ENCODE assay signal across 8 mouse cellular contexts in the genomic region with DNA sequence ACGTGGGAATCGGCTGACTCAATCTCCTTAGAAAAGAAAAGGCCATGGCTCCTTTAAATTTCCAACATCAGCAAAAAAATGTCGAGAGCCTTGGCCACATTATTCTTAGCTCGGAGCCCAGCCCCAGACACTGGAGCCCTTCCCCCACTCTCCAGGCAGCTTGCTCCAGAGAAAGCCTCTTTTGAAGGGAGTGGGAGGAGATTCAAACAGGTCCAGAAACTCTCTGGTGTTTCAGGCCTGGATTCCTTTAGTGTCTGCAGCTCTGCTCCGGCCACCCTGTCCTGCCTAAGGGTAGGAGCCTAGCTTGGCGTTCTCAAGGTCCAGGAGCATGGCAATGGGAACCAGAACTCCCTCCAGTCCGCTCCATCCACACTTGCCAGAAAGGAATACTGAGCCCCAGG. TPM values are rescaled to one million over a fixed set of nuclear protein-coding genes. Genes with fewer than 3 reads are reported as not detected.
DNase-seq lines count a peak whose midpoint lies in the region; ATAC-seq lines count a peak whose summit lies in the region.

No protein-coding gene starts in this region.

- H3K36me3 ChIP-seq in forebrain, embryonic 11.5 days (ENCODE audit: control insufficient read depth, insufficient read depth, low read length): no peaks in the 10 kb centered on the region
- peaks cover under 1% of the 10 kb centered on the region; the same call in 1 of the 2 replicates for H3K36me3 ChIP-seq in heart, embryonic 12.5 days
- H3K36me3 ChIP-seq in kidney, embryonic 15.5 days: no peaks in the 10 kb centered on the region
- H3K36me3 ChIP-seq in limb, embryonic 15.5 days: no peaks in the 10 kb centered on the region

- H3K4me3 ChIP-seq in forebrain, embryonic 11.5 days (ENCODE audit: low read depth, low read length): no peak overlapping the region
- H3K4me3 ChIP-seq in heart, embryonic 12.5 days: peak overlapping the region; percentile 26; the same call in 1 of the 2 replicates
- H3K4me3 ChIP-seq in kidney, embryonic 15.5 days (replicated peaks): peak overlapping the region; percentile 11; the same call in 1 of the 2 replicates
- peak overlapping the region; percentile 22 for H3K4me3 ChIP-seq in limb, embryonic 15.5 days

- peak; percentile 77 for DNase-seq in adrenal gland, postnatal 25 days
- DNase-seq in forebrain, embryonic 11.5 days (ENCODE audit: low spot score): peak; percentile 86
- peak; percentile 70 for DNase-seq in neural tube, embryonic 10.5 days (ENCODE audit: extremely low spot score, low spot score)
- DNase-seq in urinary bladder, postnatal 25 days (ENCODE audit: low spot score): peak; percentile 63
- no peak for DNase-seq in B cell, adult 2 months

- H3K9me3 ChIP-seq in forebrain, embryonic 11.5 days (ENCODE audit: control insufficient read depth, low read length): no peaks in the 10 kb centered on the region
- H3K9me3 ChIP-seq in heart, embryonic 12.5 days (replicated peaks): no peaks in the 10 kb centered on the region
- no peaks in the 10 kb centered on the region for H3K9me3 ChIP-seq in kidney, embryonic 15.5 days (replicated peaks)
- H3K9me3 ChIP-seq in limb, embryonic 15.5 days: no peaks in the 10 kb centered on the region

- H3K9ac ChIP-seq in forebrain, embryonic 11.5 days (ENCODE audit: low read length): peak overlapping the region; percentile 44
- H3K9ac ChIP-seq in heart, embryonic 12.5 days: peak overlapping the region; percentile 62
- peak overlapping the region; percentile 15; the same call in 1 of the 2 replicates for H3K9ac ChIP-seq in kidney, embryonic 15.5 days
- no peak overlapping the region; the same call in 1 of the 2 replicates for H3K9ac ChIP-seq in limb, embryonic 15.5 days

- peak overlapping the region; percentile 24; the same call in 1 of the 2 replicates for H3K4me2 ChIP-seq in forebrain, embryonic 11.5 days (ENCODE audit: low read depth, low read length, severe bottlenecking)
- H3K4me2 ChIP-seq in heart, embryonic 12.5 days: peak overlapping the region; percentile 59
- H3K4me2 ChIP-seq in kidney, embryonic 15.5 days: peak overlapping the region; percentile 48
- H3K4me2 ChIP-seq in limb, embryonic 15.5 days: peak overlapping the region; percentile 43

- no peaks in the 10 kb centered on the region for H3K27me3 ChIP-seq in forebrain, embryonic 11.5 days (ENCODE audit: control insufficient read depth, insufficient read depth, low read length)
- no peaks in the 10 kb centered on the region for H3K27me3 ChIP-seq in heart, embryonic 12.5 days (replicated peaks)
- H3K27me3 ChIP-seq in kidney, embryonic 15.5 days: no peaks in the 10 kb centered on the region
- H3K27me3 ChIP-seq in limb, embryonic 15.5 days: no peaks in the 10 kb centered on the region

- peaks cover 53% of the 10 kb centered on the region for H3K4me1 ChIP-seq in forebrain, embryonic 11.5 days (replicated peaks; ENCODE audit: control insufficient read depth, insufficient read depth, low read length)
- H3K4me1 ChIP-seq in heart, embryonic 12.5 days (replicated peaks): peaks cover 65% of the 10 kb centered on the region
- peaks cover 71% of the 10 kb centered on the region for H3K4me1 ChIP-seq in kidney, embryonic 15.5 days
- peaks cover 66% of the 10 kb centered on the region for H3K4me1 ChIP-seq in limb, embryonic 15.5 days

- ATAC-seq in forebrain, embryonic 11.5 days (replicated peaks; ENCODE audit: low FRiP score): peak; percentile 31; the same call in 1 of the 2 replicates
- no peak for ATAC-seq in heart, embryonic 12.5 days (ENCODE audit: insufficient number of reproducible peaks, low FRiP score)
- 0 out of 2 replicates have a peak, but pooled peaks have one; percentile 11 for ATAC-seq in kidney, embryonic 15.5 days (replicated peaks; ENCODE audit: low FRiP score)
- no peak for ATAC-seq in limb, embryonic 15.5 days (ENCODE audit: insufficient number of reproducible peaks, low FRiP score, low TSS enrichment, low read depth)

- H3K27ac ChIP-seq in forebrain, embryonic 11.5 days (ENCODE audit: low read depth, low read length): peak overlapping the region; percentile 93
- peak overlapping the region; percentile 99 for H3K27ac ChIP-seq in heart, embryonic 12.5 days (ENCODE audit: poor library complexity, severe bottlenecking)
- peak overlapping the region; percentile 93 for H3K27ac ChIP-seq in kidney, embryonic 15.5 days
- H3K27ac ChIP-seq in limb, embryonic 15.5 days: peak overlapping the region; percentile 97

- 5% methylated on average over 7 of the region's 7 CpGs for WGBS in forebrain, embryonic 11.5 days
- 8% methylated on average over 7 of the region's 7 CpGs for WGBS in heart, embryonic 12.5 days
- 11% methylated on average over 7 of the region's 7 CpGs for WGBS in kidney, embryonic 15.5 days
- WGBS in limb, embryonic 15.5 days: 5% methylated on average over 7 of the region's 7 CpGs

RNA-seq across cellular contexts. Expression of gene Serpinh1, which starts 2.7 kb away (rescaled TPM):
- total RNA-seq in adrenal gland, postnatal 25 days (2021): 318 and 396 TPM in 2 replicates
- 239 and 255 TPM in 2 replicates for polyA plus RNA-seq in forebrain, embryonic 11.5 days (2014; fragmentation: Nextera tagmentation; extraction: Ambion mirVana)
- 1,302 and 1,316 TPM in 2 replicates for polyA plus RNA-seq in heart, embryonic 12.5 days (2016; fragmentation: Nextera tagmentation; extraction: Ambion mirVana)
- polyA plus RNA-seq in kidney, embryonic 15.5 days (2015; fragmentation: Nextera tagmentation; extraction: Ambion mirVana): 1,575 and 1,603 TPM in 2 replicates
- polyA plus RNA-seq in limb, embryonic 15.5 days (2015; fragmentation: Nextera tagmentation; extraction: Ambion mirVana): 2,485 and 2,692 TPM in 2 replicates

RNA-seq across cellular contexts. Expression of gene Gdpd5, which starts 25.5 kb away (rescaled TPM):
- total RNA-seq in adrenal gland, postnatal 25 days (2021): 4.9 and 9.9 TPM in 2 replicates
- polyA plus RNA-seq in forebrain, embryonic 11.5 days (2014; fragmentation: Nextera tagmentation; extraction: Ambion mirVana): 18.6 and 19.1 TPM in 2 replicates
- polyA plus RNA-seq in heart, embryonic 12.5 days (2016; fragmentation: Nextera tagmentation; extraction: Ambion mirVana): 28.5 and 28.8 TPM in 2 replicates
- polyA plus RNA-seq in kidney, embryonic 15.5 days (2015; fragmentation: Nextera tagmentation; extraction: Ambion mirVana): 14.5 and 17.3 TPM in 2 replicates
- 13.8 and 15.9 TPM in 2 replicates for polyA plus RNA-seq in limb, embryonic 15.5 days (2015; fragmentation: Nextera tagmentation; extraction: Ambion mirVana)

Comparison
In these comparisons a context has a peak if more than half of its experiments do, and no peak if none do; other contexts are left out.
1. DNase-seq: peak in adrenal gland, postnatal 25 days (single experiment), forebrain, embryonic 11.5 days (single experiment), neural tube, embryonic 10.5 days (single experiment) and urinary bladder, postnatal 25 days (single experiment); none in B cell, adult 2 months (0 of 2).
2. ATAC-seq: peak in forebrain, embryonic 11.5 days (single experiment) and kidney, embryonic 15.5 days (single experiment); none in heart, embryonic 12.5 days (single experiment) and limb, embryonic 15.5 days (single experiment).
3. Peak in every context shown above with its lines, with median percentiles within 50 percentile points of each other: H3K27ac ChIP-seq and H3K4me2 ChIP-seq.